Mouse (Mus musculus) hindbrain, embryonic 14.5 days (tissue): Measurements from ENCODE around the gene Olfr1215. TPM values are rescaled to one million over a fixed set of nuclear protein-coding genes. Genes with fewer than 3 reads are reported as not detected.
"Not testable (repeated sequence)": the region's sequence is repeated elsewhere in the genome, so short reads cannot be mapped to it uniquely, and the experiment has no call there.

Experiments used
- ATAC-seq: fragments of 200-750 bp; cut with Nextera tagmentation; 2 replicates; pipeline ENCODE4 v1.8.0; 2017; ENCODE audit warnings: moderate number of reproducible peaks, mild to moderate bottlenecking, moderate TSS enrichment, moderate library complexity; ENCODE audit not compliant: low FRiP score
- DNase-seq: peaks from one replicate; pipeline ENCODE4 v3.0.0-alpha.2; 2015; ENCODE audit warnings: low spot score
- H3K27ac ChIP-seq: fragments of 300-500 bp; sonication (generic); 2 replicates; pipeline ENCODE4 v1.5.1; 2014; ENCODE audit warnings: mild to moderate bottlenecking, moderate library complexity
- H3K27me3 ChIP-seq: fragments of 300-500 bp; sonication (generic); 2 replicates; pipeline ENCODE4 v1.6.1; 2014; ENCODE audit warnings: mild to moderate bottlenecking, low read length, mixed read lengths; ENCODE audit not compliant: control insufficient read depth, insufficient read depth
- H3K36me3 ChIP-seq: fragments of 300-500 bp; sonication (generic); replicated peaks from 2 replicates; pipeline ENCODE4 v1.6.1; 2014; ENCODE audit not compliant: control insufficient read depth, insufficient read depth
- H3K4me1 ChIP-seq: fragments of 300-500 bp; sonication (generic); replicated peaks from 2 replicates; pipeline ENCODE4 v1.6.1; 2014; ENCODE audit warnings: antibody characterized with exemption, low read length, mixed read lengths; ENCODE audit not compliant: control insufficient read depth, insufficient read depth
- H3K4me2 ChIP-seq: fragments of 300-500 bp; sonication (generic); replicated peaks from 2 replicates; pipeline ENCODE4 v1.6.1; 2014; ENCODE audit warnings: mild to moderate bottlenecking, moderate library complexity
- H3K4me3 ChIP-seq: fragments of 300-500 bp; sonication (generic); replicated peaks from 2 replicates; pipeline ENCODE4 v1.5.1; 2014; ENCODE audit warnings: mild to moderate bottlenecking, low read length
- H3K9ac ChIP-seq: fragments of 300-500 bp; sonication (generic); 2 replicates; pipeline ENCODE4 v1.6.1; 2014
- H3K9me3 ChIP-seq: fragments of 300-500 bp; sonication (generic); 2 replicates; pipeline ENCODE4 v1.6.1; 2016; ENCODE audit warnings: low read length; ENCODE audit not compliant: control insufficient read depth
- WGBS: fragments of 180-500 bp; shearing (Covaris S2); extraction: QIAGEN DNeasy Blood & Tissue Kit; methylation state at CpG from one replicate; pipeline ENCODE4 v1.1.7; 2014; 5-methylcytosine and 5-hydroxymethylcytosine counted together
- polyA plus RNA-seq: library from polyadenylated mRNA; unstranded; fragments of >200 nt; fragmentation: Nextera tagmentation; extraction: Ambion mirVana; gene quantifications from 2 replicates; pipeline ENCODE4 v1.2.1, GENCODE M21; 2014

Olfr1215 gene
- not detected in 2 replicates for polyA plus RNA-seq

GRCm38 (mm10) chr2:89006873-89007272, at the start of gene Olfr1215:
Olfr1215 (minus strand) TSS chr2:89006973.
- Histone ChIP-seq H3K36me3 (no peaks in the 10 kb centered on the region), H3K4me1 (no peaks in the 10 kb centered on the region), H3K4me3 (no peak within 1 kb of the TSS), H3K27me3 (no peaks in the 10 kb centered on the region), H3K9me3 (no peaks in the 10 kb centered on the region), H3K27ac (no peak within 1 kb of the TSS), H3K9ac (no peak within 1 kb of the TSS), H3K4me2 (no peak within 1 kb of the TSS)
- 78% methylated on average over 2 of the region's 2 CpGs for WGBS
- DNase-seq (no peak), ATAC-seq (no peak)

- DNase-seq (no peak), ATAC-seq (no peak)
- H3K9ac ChIP-seq, result no peak within 1 kb of the TSS
- H3K27me3 ChIP-seq, result no peaks in the 10 kb centered on the region
- H3K4me1 ChIP-seq, result no peaks in the 10 kb centered on the region
- H3K36me3 ChIP-seq, result no peaks in the 10 kb centered on the region
- H3K9me3 ChIP-seq, result no peaks in the 10 kb centered on the region
- H3K4me2 ChIP-seq, result no peak within 1 kb of the TSS
- WGBS, result 82% methylated on average over 2 of the region's 2 CpGs
- no peak within 1 kb of the TSS for H3K27ac ChIP-seq
- no peak within 1 kb of the TSS for H3K4me3 ChIP-seq
These were observed 25.2 kb upstream of the Olfr1215 start, which contains the start of gene Olfr1217 for GRCm38 (mm10) chr2:89031965-89032364. Olfr1217 (minus strand) TSS chr2:89032065.

DNA sequence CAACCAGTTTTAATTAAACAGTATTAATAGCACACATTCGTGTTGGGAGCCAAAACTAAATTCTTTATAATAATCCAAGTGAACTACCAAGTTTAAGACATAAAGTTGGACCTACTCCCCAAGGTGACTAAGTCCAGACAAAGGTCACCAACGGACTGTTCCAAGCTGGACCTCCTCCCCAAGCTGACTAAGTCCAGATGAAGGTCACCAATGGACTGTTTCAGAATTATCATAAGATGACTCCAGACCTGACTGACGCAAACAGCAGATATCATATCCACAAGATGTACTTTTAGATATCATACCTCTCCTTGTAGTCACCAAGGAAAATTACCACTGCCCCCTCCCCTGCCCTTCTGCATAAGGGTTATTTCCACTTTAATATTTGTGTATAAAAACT, 14.7 kb upstream of the Olfr1215 start:
- H3K4me3 ChIP-seq, ATAC-seq, DNase-seq, H3K27me3 ChIP-seq, H3K9ac ChIP-seq, H3K4me2 ChIP-seq, H3K9me3 ChIP-seq, H3K27ac ChIP-seq, H3K36me3 ChIP-seq, H3K4me1 ChIP-seq: not testable (repeated sequence)
- WGBS, result 80% methylated on average over 3 of the region's 3 CpGs

DNA sequence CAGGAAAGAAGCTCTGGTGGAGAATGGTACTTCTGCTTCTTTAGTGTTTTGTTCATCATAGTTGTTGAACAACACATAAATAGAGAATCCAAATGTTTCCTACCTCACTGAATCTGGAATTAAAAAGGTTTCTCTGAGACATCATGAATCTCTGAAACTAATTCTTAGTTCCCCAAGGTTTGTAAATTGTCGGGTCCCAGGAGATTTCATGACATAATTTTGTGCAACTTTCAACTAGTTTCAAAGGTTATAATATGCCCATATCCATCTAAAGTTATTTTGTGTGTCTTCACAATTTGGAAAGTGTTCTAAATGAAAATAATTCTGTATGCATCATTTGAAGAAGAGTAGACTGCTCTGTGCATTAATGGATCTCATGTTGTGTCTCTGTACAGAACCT, 11.5 kb upstream of the Olfr1215 start, which contains the start of gene Olfr1216:
Gene Olfr1216, minus strand, starts transcription at position 101 of the 400 bp plus-strand sequence.
- ATAC-seq, result no peak

DNA sequence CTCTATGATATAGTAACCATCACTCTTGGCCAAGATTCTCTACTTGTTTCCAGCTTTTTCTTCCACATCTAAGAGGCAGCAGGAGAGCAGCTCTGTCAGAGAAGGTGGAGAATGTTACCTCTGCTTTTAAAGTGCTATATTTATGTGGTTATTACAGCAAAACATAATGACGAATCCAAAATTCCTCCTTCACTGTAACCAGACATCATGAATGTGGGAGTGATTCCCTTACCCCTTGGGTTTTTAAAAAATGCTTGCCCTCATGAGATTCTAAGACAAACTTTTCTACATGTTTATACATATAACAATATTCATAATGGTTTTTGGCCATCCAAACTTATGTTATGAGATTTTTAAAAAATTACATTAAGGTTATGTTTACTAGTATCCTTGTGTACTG, 14.2 kb downstream of the Olfr1215 start, which contains the start of gene Olfr1214:
Gene Olfr1214, minus strand, starts transcription at position 101 of the 400 bp plus-strand sequence.
- Histone ChIP-seq H3K27me3 (no peaks in the 10 kb centered on the region), H3K27ac (no peak within 1 kb of the TSS), H3K36me3 (no peaks in the 10 kb centered on the region), H3K9ac (no peak within 1 kb of the TSS), H3K9me3 (no peaks in the 10 kb centered on the region), H3K4me1 (no peaks in the 10 kb centered on the region), H3K4me2 (no peak within 1 kb of the TSS), H3K4me3 (no peak within 1 kb of the TSS)
- ATAC-seq (no peak), DNase-seq (no peak)
- WGBS, result 91% methylated on average over 1 of the region's 1 CpGs

More for the DNA sequence above, 11.5 kb upstream of the Olfr1215 start, which contains the start of gene Olfr1216:
- H3K27ac ChIP-seq, result no peak within 1 kb of the TSS
- no peaks in the 10 kb centered on the region for H3K36me3 ChIP-seq
- no peak within 1 kb of the TSS for H3K4me2 ChIP-seq
- no peak for DNase-seq
- no peaks in the 10 kb centered on the region for H3K9me3 ChIP-seq
- H3K27me3 ChIP-seq, result no peaks in the 10 kb centered on the region
- H3K4me3 ChIP-seq, result no peak within 1 kb of the TSS
- 82% methylated on average over 1 of the region's 1 CpGs for WGBS
- no peak within 1 kb of the TSS for H3K9ac ChIP-seq
- H3K4me1 ChIP-seq, result no peaks in the 10 kb centered on the region

DNA sequence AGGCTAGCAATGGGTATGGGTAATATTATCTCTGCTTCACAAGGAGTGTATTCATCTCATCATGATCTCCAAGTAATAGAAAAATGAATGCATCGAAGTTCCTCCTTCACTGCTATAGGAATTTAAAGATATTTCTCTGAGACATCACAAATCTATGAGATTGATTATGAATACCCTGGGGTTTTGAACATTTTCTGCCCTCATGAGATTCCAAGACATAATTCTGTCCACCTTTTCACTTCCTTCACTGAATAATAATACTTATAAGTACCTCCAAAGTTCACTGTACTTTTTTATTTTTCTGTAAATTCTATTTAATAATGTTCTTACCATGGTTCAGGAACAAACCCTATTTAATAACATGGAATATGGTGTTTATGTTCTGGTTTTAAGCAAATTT, 26.6 kb downstream of the Olfr1215 start, which contains the start of gene Gm13762:
Gene Gm13762, minus strand, starts transcription at position 101 of the 400 bp plus-strand sequence.
- H3K4me3 ChIP-seq, result no peak within 1 kb of the TSS
- H3K4me1 ChIP-seq, result no peaks in the 10 kb centered on the region
- H3K27me3 ChIP-seq, result no peaks in the 10 kb centered on the region
- no peak within 1 kb of the TSS for H3K4me2 ChIP-seq
- 85% methylated on average over 1 of the region's 1 CpGs for WGBS
- ATAC-seq (no peak), DNase-seq (no peak)
- no peak within 1 kb of the TSS for H3K27ac ChIP-seq
- H3K9me3 ChIP-seq, result no peaks in the 10 kb centered on the region
- H3K9ac ChIP-seq, result no peak within 1 kb of the TSS
- no peaks in the 10 kb centered on the region for H3K36me3 ChIP-seq

- DNase-seq, result no peak
- no peak within 1 kb of the TSS for H3K27ac ChIP-seq
- no peaks in the 10 kb centered on the region for H3K9me3 ChIP-seq
- no peak within 1 kb of the TSS for H3K4me2 ChIP-seq
- no peak within 1 kb of the TSS for H3K9ac ChIP-seq
- H3K4me3 ChIP-seq, result no peak within 1 kb of the TSS
- no peaks in the 10 kb centered on the region for H3K27me3 ChIP-seq
- no peaks in the 10 kb centered on the region for H3K4me1 ChIP-seq
- H3K36me3 ChIP-seq, result no peaks in the 10 kb centered on the region
- no peak for ATAC-seq
These were observed 53.1 kb downstream of the Olfr1215 start, which contains the start of gene Olfr1212 for GRCm38 (mm10) chr2:88953669-88954068. Olfr1212 (plus strand) TSS chr2:88953969.

Other genes with a start within 250 kb of the Olfr1215 start
- gene Olfr1199, start 246.5 kb downstream of the Olfr1215 start, polyA plus RNA-seq, result not detected in 2 replicates
- not detected in 2 replicates for gene Olfr1200, start 236.5 kb downstream of the Olfr1215 start, polyA plus RNA-seq
- gene Olfr1201, start 213.9 kb downstream of the Olfr1215 start, polyA plus RNA-seq, result not detected in 2 replicates
- not detected in 2 replicates for gene Olfr1202, start 192.5 kb downstream of the Olfr1215 start, polyA plus RNA-seq
- not detected in 2 replicates for gene Olfr1205, start 177.2 kb downstream of the Olfr1215 start, polyA plus RNA-seq
- gene Olfr1204, start 157.7 kb downstream of the Olfr1215 start, polyA plus RNA-seq, result not detected in 2 replicates
- not detected in 2 replicates for gene Olfr1206, start 143.7 kb downstream of the Olfr1215 start, polyA plus RNA-seq
- not detected in 2 replicates for gene Olfr1208, start 104.7 kb downstream of the Olfr1215 start, polyA plus RNA-seq
- not detected in 2 replicates for gene Olfr1209, start 91.8 kb downstream of the Olfr1215 start, polyA plus RNA-seq
- not detected in 2 replicates for gene Olfr1211, start 68.9 kb downstream of the Olfr1215 start, polyA plus RNA-seq
- gene Olfr1212, start 53.0 kb downstream of the Olfr1215 start, polyA plus RNA-seq, result not detected in 2 replicates
- 0.10 TPM in 1 of 2 replicates, not detected in the other for gene Gm13762, start 26.7 kb downstream of the Olfr1215 start, polyA plus RNA-seq
- gene Olfr1214, start 14.3 kb downstream of the Olfr1215 start, polyA plus RNA-seq, result not detected in 2 replicates
- gene Olfr1216, start 11.4 kb upstream of the Olfr1215 start, polyA plus RNA-seq, result not detected in 2 replicates
- not detected in 2 replicates for gene Olfr1217, start 25.1 kb upstream of the Olfr1215 start, polyA plus RNA-seq
- not detected in 2 replicates for gene Olfr1218, start 54.2 kb upstream of the Olfr1215 start, polyA plus RNA-seq
- not detected in 2 replicates for gene Olfr1219, start 76.5 kb upstream of the Olfr1215 start, polyA plus RNA-seq
- not detected in 2 replicates for gene Olfr1220, start 99.9 kb upstream of the Olfr1215 start, polyA plus RNA-seq
- not detected in 2 replicates for gene Olfr1221, start 110.3 kb upstream of the Olfr1215 start, polyA plus RNA-seq
- gene Olfr1222, start 126.1 kb upstream of the Olfr1215 start, polyA plus RNA-seq, result not detected in 2 replicates
- gene Olfr1223, start 144.6 kb upstream of the Olfr1215 start, polyA plus RNA-seq, result not detected in 2 replicates
- gene Olfr1224-ps1, start 157.1 kb upstream of the Olfr1215 start, polyA plus RNA-seq, result not detected in 2 replicates
- not detected in 2 replicates for gene Olfr1225, start 167.7 kb upstream of the Olfr1215 start, polyA plus RNA-seq
- not detected in 2 replicates for gene Olfr1226, start 193.1 kb upstream of the Olfr1215 start, polyA plus RNA-seq
- not detected in 2 replicates for gene Olfr1228, start 247.1 kb upstream of the Olfr1215 start, polyA plus RNA-seq